Mouse (Mus musculus) midbrain, postnatal 0 days (tissue): ENCODE measurements around the gene Cbx6. TPM values are rescaled to one million over a fixed set of nuclear protein-coding genes. Genes with fewer than 3 reads are reported as not detected.

Source experiments
- ATAC-seq: fragments of 200-750 bp; cut with Nextera tagmentation; 2 replicates; pipeline ENCODE4 v1.8.0; 2017; ENCODE audit warnings: moderate number of reproducible peaks, mild to moderate bottlenecking, moderate TSS enrichment, moderate library complexity; ENCODE audit not compliant: low FRiP score
- DNase-seq: peaks from one replicate; pipeline ENCODE4 v3.0.0-alpha.2; 2015; ENCODE audit warnings: low spot score
- H3K27ac ChIP-seq: fragments of 300-500 bp; sonication (generic); 2 replicates; pipeline ENCODE4 v1.5.1; 2014; ENCODE audit warnings: low read depth, mild to moderate bottlenecking, low read length, mixed read lengths
- H3K27me3 ChIP-seq: fragments of 300-500 bp; sonication (generic); 2 replicates; pipeline ENCODE4 v1.6.1; 2014; ENCODE audit warnings: low read length, control low read depth, mixed read lengths; ENCODE audit not compliant: insufficient read depth
- H3K36me3 ChIP-seq: fragments of 300-500 bp; sonication (generic); 2 replicates; pipeline ENCODE4 v1.6.1; 2014; ENCODE audit warnings: low read length, control low read depth, mixed read lengths; ENCODE audit not compliant: insufficient read depth
- H3K4me1 ChIP-seq: fragments of 300-500 bp; sonication (generic); 2 replicates; pipeline ENCODE4 v1.6.1; 2014; ENCODE audit warnings: mild to moderate bottlenecking, control low read depth, antibody characterized with exemption, low read length, mixed read lengths; ENCODE audit not compliant: insufficient read depth
- H3K4me2 ChIP-seq: fragments of 300-500 bp; sonication (generic); 2 replicates; pipeline ENCODE4 v1.6.1; 2014; ENCODE audit warnings: low read depth, mild to moderate bottlenecking, low read length, mixed read lengths; ENCODE audit not compliant: poor library complexity, severe bottlenecking
- H3K4me3 ChIP-seq: fragments of 300-500 bp; sonication (generic); 2 replicates; pipeline ENCODE4 v1.5.1; 2014; ENCODE audit warnings: low read depth, mild to moderate bottlenecking, low read length, moderate library complexity
- H3K9ac ChIP-seq: fragments of 300-500 bp; sonication (generic); replicated peaks from 2 replicates; pipeline ENCODE4 v1.6.1; 2014; ENCODE audit warnings: mild to moderate bottlenecking, low read length, moderate library complexity, mixed read lengths; ENCODE audit not compliant: poor library complexity, severe bottlenecking
- H3K9me3 ChIP-seq: fragments of 300-500 bp; sonication (generic); 2 replicates; pipeline ENCODE4 v1.6.1; 2016; ENCODE audit warnings: low read length, control low read depth
- CTCF ChIP-seq: IDR thresholded peaks from 2 replicates; pipeline ENCODE4 v1.5.1; 2016; ENCODE audit warnings: antibody characterized with exemption, mild to moderate bottlenecking
- WGBS: fragments of 180-500 bp; shearing (Covaris S2); extraction: QIAGEN DNeasy Blood & Tissue Kit; methylation state at CpG from one replicate; pipeline ENCODE4 v1.1.7; 2014; 5-methylcytosine and 5-hydroxymethylcytosine counted together
- polyA plus RNA-seq: library from polyadenylated mRNA; unstranded; fragments of >200 nt; fragmentation: Nextera tagmentation; extraction: Ambion mirVana; gene quantifications from 2 replicates; pipeline ENCODE4 v1.2.1, GENCODE M21; 2015
- total RNA-seq: library from RNA; depleted of rRNA; stranded (reverse); fragments of >200 nt; gene quantifications from 2 replicates; pipeline ENCODE4 v1.2.3, GENCODE M21; 2014; rRNA removed

The Cbx6 gene
- total RNA-seq (109 and 118 TPM in 2 replicates), polyA plus RNA-seq (65.0 and 70.6 TPM in 2 replicates)

DNA sequence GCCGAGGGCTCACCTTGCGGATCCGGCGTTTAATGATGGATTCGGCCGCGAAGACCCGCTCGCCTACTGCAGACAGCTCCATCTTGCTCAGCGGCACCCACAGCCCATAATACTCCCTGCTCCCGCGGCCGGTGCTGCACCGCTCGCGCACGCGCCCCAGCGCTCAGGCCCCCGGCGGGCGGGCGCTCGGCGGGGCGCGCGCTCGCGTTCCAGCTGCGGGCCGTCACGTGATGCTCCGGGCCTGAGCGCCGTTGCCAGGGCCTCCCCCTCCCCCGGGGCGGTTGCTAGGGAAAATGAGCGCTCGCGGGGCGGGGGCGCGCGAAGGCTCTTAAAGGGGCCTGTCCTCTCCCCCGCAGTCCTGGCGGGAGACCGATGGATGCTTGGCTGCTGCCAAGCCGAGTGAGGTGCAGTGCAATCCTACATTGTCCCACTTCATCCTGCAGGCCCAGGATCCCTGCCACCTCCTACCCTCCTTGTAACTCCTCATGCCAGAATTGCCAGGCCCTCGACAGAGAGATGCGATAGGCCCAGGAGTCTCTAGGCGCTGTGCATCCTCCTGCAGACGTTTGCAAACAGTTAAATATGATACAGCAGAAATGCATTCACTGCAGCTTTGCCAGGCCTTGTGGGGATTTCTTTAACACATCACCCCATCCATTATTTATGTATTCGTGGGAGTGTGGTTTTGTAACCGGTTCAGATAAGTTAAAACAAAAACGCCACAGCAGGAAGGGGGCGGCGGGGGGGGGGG is at the start of gene Cbx6, which contains the start of gene Npcd:
Gene Cbx6, minus strand, starts transcription at position 559 of the 751 bp plus-strand sequence.
Gene Npcd, minus strand, starts transcription at position 108 of the 751 bp plus-strand sequence.
- Histone ChIP-seq H3K4me3 (peak within 1 kb of the TSS; percentile 79), H3K27me3 (no peaks in the 10 kb centered on the region), H3K9ac (peak within 1 kb of the TSS; percentile 85), H3K4me2 (peak within 1 kb of the TSS; percentile 100), H3K9me3 (no peaks in the 10 kb centered on the region), H3K27ac (peak within 1 kb of the TSS; percentile 98), H3K4me1 (peaks cover 14% of the 10 kb centered on the region), H3K36me3 (0 out of 2 replicates have a peak, but pooled peaks cover 4% of the 10 kb centered on the region)
- peak; percentile 98 for DNase-seq
- ATAC-seq = peak; percentile 91
- WGBS = under 1% methylated on average over 49 of the region's 58 CpGs
- no peak; the same call in 1 of the 2 replicates for TF ChIP-seq CTCF

DNA sequence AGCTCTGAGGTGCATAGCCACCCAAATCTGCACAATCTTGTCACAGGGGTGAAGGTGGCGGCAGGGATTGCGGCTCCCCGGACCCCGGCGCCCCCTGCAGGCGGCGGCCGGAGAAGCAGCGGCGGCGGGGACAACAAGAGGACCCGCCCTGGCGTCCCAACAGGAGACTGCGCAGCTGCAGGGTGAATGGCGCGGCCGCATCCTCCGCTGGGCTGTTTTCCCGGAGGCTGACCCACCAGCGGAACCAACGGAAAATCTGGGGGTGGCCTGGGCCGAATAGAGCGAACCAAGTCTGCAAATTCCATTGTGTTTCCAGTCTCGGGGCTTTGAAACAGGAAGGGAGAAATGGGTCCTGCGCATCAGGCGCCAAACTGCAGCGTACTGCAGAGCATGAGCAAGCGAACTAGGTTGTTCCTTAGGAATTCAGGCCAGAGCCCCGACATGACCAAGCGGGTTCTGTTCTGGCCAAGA is 48.9 kb upstream of the Cbx6 start:
- ATAC-seq (peak; percentile 92), DNase-seq (peak; percentile 96)
- H3K9me3 ChIP-seq = no peaks in the 10 kb centered on the region
- peak overlapping the region; percentile 55 for H3K4me2 ChIP-seq
- WGBS = under 1% methylated on average over 30 of the region's 30 CpGs
- H3K4me1 ChIP-seq = no peaks in the 10 kb centered on the region
- peak overlapping the region; percentile 97 for H3K27ac ChIP-seq
- peak overlapping the region; percentile 26 for H3K4me3 ChIP-seq
- TF ChIP-seq CTCF = peak; percentile 97
- H3K9ac ChIP-seq = peak overlapping the region; percentile 59
- no peaks in the 10 kb centered on the region for H3K36me3 ChIP-seq
- no peaks in the 10 kb centered on the region for H3K27me3 ChIP-seq

DNA sequence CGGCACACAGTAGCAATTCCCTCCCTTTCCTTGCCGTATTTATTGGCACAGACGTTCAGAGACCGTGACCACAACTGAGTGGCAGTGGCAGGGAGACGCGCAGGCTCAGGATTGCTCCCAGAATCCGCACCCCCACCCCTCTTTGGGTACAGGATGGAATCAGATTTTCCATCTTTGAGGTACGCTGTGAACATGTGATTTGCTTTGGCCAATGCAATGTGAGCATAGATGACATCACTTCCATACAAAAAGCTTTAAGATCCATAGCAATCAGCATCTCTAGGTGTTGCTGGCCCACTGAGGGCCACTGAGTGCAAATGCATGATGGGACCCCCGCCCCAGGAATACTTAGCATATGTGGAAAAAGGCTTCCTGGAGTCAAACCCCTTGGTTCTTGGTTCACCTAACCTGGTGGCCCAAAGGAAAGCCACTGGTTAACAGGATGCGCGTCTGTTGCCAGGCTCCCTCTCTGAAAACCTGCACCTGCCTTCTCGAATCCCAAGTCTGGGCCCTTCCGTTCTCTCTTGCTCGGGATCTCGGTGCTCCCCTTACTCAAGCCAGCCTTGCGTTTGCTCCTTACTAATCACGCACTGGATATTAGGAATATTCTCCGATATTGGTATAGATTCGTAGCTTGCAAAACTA is 48.3 kb upstream of the Cbx6 start:
- ATAC-seq = peak; percentile 86
- H3K9me3 ChIP-seq = no peaks in the 10 kb centered on the region
- peak overlapping the region; percentile 97 for H3K27ac ChIP-seq
- H3K4me1 ChIP-seq = no peaks in the 10 kb centered on the region
- no peaks in the 10 kb centered on the region for H3K27me3 ChIP-seq
- H3K4me2 ChIP-seq = peak overlapping the region; percentile 55
- H3K4me3 ChIP-seq = peak overlapping the region; percentile 26
- peak overlapping the region; percentile 59 for H3K9ac ChIP-seq
- TF ChIP-seq CTCF = no peak
- DNase-seq = peak; percentile 89
- H3K36me3 ChIP-seq = no peaks in the 10 kb centered on the region
- WGBS = 12% methylated on average over 19 of the region's 19 CpGs

DNA sequence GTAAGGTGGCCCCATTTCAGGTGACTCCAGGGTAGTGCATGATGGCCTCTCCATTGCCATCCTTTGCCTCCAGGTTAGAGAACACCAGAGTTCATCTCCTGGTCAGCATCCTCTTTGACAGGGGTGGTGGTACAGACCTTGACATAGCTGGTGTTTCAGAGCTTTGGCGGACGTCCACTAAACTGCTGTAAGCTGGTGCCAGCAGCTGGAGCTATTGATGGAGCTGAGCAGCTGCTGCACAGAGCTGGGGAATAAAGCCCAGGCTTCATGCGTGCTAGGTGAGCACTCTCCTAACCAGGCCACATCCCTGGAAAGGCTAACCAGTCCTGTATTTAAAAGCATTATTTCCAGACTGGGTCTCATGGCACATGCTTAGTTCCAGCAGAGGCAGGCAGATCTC is 46.0 kb upstream of the Cbx6 start:
- Histone ChIP-seq H3K4me3 (no peak overlapping the region), H3K4me1 (no peaks in the 10 kb centered on the region), H3K9ac (no peak overlapping the region), H3K27ac (no peak overlapping the region), H3K9me3 (no peaks in the 10 kb centered on the region), H3K36me3 (no peaks in the 10 kb centered on the region), H3K27me3 (no peaks in the 10 kb centered on the region), H3K4me2 (no peak overlapping the region)
- WGBS = 79% methylated on average over 3 of the region's 3 CpGs
- no peak for DNase-seq
- no peak for ATAC-seq
- TF ChIP-seq CTCF = no peak

DNA sequence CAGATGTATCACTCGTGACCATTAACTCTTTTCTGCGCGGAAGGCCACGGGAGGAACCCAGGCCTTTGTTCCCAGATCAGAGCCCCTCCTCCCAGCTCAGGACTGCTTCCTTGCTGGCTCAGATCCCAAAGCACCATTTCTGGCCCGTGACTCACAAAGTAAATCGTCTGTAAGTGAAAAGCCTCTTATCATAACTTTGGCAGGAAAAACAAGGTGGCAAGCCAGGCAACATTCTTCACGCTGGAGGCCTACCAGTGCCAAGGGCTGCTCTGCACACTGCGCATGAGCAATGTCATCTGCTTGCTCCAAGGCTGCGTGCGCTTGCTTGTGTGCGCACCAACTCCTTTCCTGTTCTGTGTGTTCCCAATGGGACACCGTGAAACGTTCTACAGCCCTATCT is 44.8 kb upstream of the Cbx6 start:
- Histone ChIP-seq H3K27me3 (no peaks in the 10 kb centered on the region), H3K9me3 (no peaks in the 10 kb centered on the region), H3K4me3 (no peak overlapping the region), H3K4me1 (no peaks in the 10 kb centered on the region), H3K4me2 (no peak overlapping the region), H3K36me3 (no peaks in the 10 kb centered on the region), H3K9ac (no peak overlapping the region), H3K27ac (no peak overlapping the region)
- no peak for ATAC-seq
- WGBS = 33% methylated on average over 13 of the region's 13 CpGs
- TF ChIP-seq CTCF = no peak
- DNase-seq = peak; percentile 88

DNA sequence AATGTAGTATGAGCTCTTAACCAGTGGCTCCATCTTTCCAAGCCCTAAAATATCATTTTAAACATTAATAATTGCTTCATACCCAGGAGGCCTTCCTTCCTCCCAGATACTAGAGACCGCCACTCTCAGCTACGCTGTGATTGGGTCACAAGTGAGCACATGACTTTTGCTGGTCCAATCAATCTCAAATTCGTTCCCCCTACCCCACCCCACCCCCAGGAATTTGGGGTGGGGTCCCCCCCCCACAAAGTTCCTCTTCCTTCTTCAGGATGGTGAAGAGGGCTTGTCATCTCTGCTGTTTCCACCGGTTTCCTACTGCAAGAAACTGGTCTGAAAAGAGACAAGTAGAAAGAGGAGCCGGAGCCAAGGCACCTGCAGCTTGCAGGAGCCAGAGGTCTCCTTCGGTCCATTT is 44.2 kb upstream of the Cbx6 start:
- Histone ChIP-seq H3K27me3 (no peaks in the 10 kb centered on the region), H3K4me1 (no peaks in the 10 kb centered on the region), H3K9me3 (no peaks in the 10 kb centered on the region), H3K27ac (peak overlapping the region; percentile 57; the same call in 1 of the 2 replicates), H3K4me3 (no peak overlapping the region), H3K4me2 (no peak overlapping the region), H3K36me3 (no peaks in the 10 kb centered on the region), H3K9ac (no peak overlapping the region)
- DNase-seq = no peak
- no peak for ATAC-seq
- 74% methylated on average over 6 of the region's 6 CpGs for WGBS
- TF ChIP-seq CTCF = no peak
